Mouse (Mus musculus): Measurements from ENCODE around the gene Kctd6. TPM values are rescaled to one million over a fixed set of nuclear protein-coding genes. Genes with fewer than 3 reads are reported as not detected.
"Not testable (repeated sequence)": the region's sequence is repeated elsewhere in the genome, so short reads cannot be mapped to it uniquely, and the experiment has no call there.

Gene Kctd6
- polyA plus RNA-seq, 1 experiment = 17.2 TPM

- Histone ChIP-seq H3K36me3 (ENCODE audit: control insufficient read depth, insufficient read depth, low read length) (no peaks in the 10 kb centered on the region), H3K27ac (ENCODE audit: insufficient read depth, low read depth, low read length) (peak overlapping the region; percentile 86), H3K4me1 (ENCODE audit: control insufficient read depth, insufficient read depth, low read length) (peaks cover 18% of the 10 kb centered on the region), H3K4me3 (ENCODE audit: insufficient read depth, low read depth, low read length) (peak overlapping the region; percentile 38), H3K27me3 (replicated peaks; ENCODE audit: control insufficient read depth, insufficient read depth, low read length) (no peaks in the 10 kb centered on the region)
- 33% methylated on average over 7 of the region's 7 CpGs for WGBS
- peak; percentile 56 for DNase-seq
- TF ChIP-seq POLR2A (IDR thresholded peaks at IDR 0.05; ENCODE audit: low read depth, low read length) (no peak), CTCF (conservative IDR thresholded peaks at IDR 0.05; ENCODE audit: insufficient read depth, insufficient read length, low read depth, low read length) (no peak)
Observed at GRCm38 (mm10) chr14:8257521-8258334, 43.8 kb downstream of the Kctd6 start.

DNA sequence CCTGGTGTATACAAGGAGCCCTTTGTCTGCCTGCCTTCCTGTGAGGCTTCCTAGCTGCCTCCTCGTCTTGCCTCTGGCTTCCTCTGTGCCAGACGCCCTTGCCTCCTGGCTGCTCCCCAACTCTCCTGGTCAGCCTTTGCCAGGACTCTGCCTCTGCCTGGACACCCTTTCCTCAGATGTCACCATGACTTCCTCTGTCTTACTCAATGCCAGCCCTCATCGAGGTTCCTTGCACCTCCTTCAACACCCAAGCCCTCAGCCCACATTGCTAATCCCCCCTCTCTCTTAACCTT, 44.3 kb downstream of the Kctd6 start:
- no peaks in the 10 kb centered on the region for H3K36me3 ChIP-seq (ENCODE audit: control insufficient read depth, insufficient read depth, low read length)
- peak; percentile 86 for DNase-seq
- WGBS = 26% methylated on average over 3 of the region's 3 CpGs

DNA sequence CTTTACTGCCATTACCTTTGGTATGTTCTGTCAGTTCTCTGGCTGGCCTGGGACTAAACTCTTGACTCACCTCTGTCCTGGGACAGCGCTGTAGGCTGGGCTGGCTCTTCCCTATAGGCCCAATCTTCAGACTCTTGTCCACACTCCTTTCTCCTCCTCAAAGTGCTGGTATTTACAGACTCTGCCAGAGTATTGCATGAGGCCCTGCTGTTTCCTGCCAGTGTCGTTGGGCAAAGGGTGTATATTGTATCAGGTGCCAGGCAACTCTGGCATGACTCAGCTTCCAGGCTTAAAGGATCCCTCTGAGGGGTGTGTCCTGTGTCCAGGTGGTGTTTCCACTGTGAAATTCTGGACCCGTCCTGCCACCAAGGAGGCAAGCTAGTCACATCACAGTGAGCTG, 44.8 kb downstream of the Kctd6 start:
- peaks cover 18% of the 10 kb centered on the region for H3K4me1 ChIP-seq (ENCODE audit: control insufficient read depth, insufficient read depth, low read length)
- peak overlapping the region; percentile 86 for H3K27ac ChIP-seq (ENCODE audit: insufficient read depth, low read depth, low read length)
- H3K27me3 ChIP-seq (replicated peaks; ENCODE audit: control insufficient read depth, insufficient read depth, low read length) = no peaks in the 10 kb centered on the region
- WGBS = 55% methylated on average over 3 of the region's 3 CpGs
- peak; percentile 57 for DNase-seq
- TF ChIP-seq CTCF (conservative IDR thresholded peaks at IDR 0.05; ENCODE audit: insufficient read depth, insufficient read length, low read depth, low read length) = no peak
- TF ChIP-seq POLR2A (IDR thresholded peaks at IDR 0.05; ENCODE audit: low read depth, low read length) = no peak
- no peaks in the 10 kb centered on the region for H3K36me3 ChIP-seq (ENCODE audit: control insufficient read depth, insufficient read depth, low read length)
- 0 out of 2 replicates have a peak overlapping the region, but pooled peaks have one; percentile 3 for H3K4me3 ChIP-seq (ENCODE audit: insufficient read depth, low read depth, low read length)

More for the DNA sequence above, 44.3 kb downstream of the Kctd6 start:
- Histone ChIP-seq H3K4me3 (ENCODE audit: insufficient read depth, low read depth, low read length) (peak overlapping the region; percentile 38), H3K27ac (ENCODE audit: insufficient read depth, low read depth, low read length) (peak overlapping the region; percentile 86), H3K4me1 (ENCODE audit: control insufficient read depth, insufficient read depth, low read length) (peaks cover 18% of the 10 kb centered on the region), H3K27me3 (replicated peaks; ENCODE audit: control insufficient read depth, insufficient read depth, low read length) (no peaks in the 10 kb centered on the region)
- TF ChIP-seq POLR2A (IDR thresholded peaks at IDR 0.05; ENCODE audit: low read depth, low read length) = peak; percentile 9
- no peak for TF ChIP-seq CTCF (conservative IDR thresholded peaks at IDR 0.05; ENCODE audit: insufficient read depth, insufficient read length, low read depth, low read length)

- Histone ChIP-seq H3K4me1 (ENCODE audit: control insufficient read depth, insufficient read depth, low read length) (peaks cover 18% of the 10 kb centered on the region), H3K4me3 (ENCODE audit: insufficient read depth, low read depth, low read length) (peak within 1 kb of the TSS; percentile 38), H3K27me3 (replicated peaks; ENCODE audit: control insufficient read depth, insufficient read depth, low read length) (no peaks in the 10 kb centered on the region), H3K36me3 (ENCODE audit: control insufficient read depth, insufficient read depth, low read length) (no peaks in the 10 kb centered on the region), H3K27ac (ENCODE audit: insufficient read depth, low read depth, low read length) (peak within 1 kb of the TSS; percentile 86)
- TF ChIP-seq CTCF (conservative IDR thresholded peaks at IDR 0.05; ENCODE audit: insufficient read depth, insufficient read length, low read depth, low read length) (no peak), POLR2A (IDR thresholded peaks at IDR 0.05; ENCODE audit: low read depth, low read length) (no peak)
- peak; percentile 89 for DNase-seq
- 61% methylated on average over 3 of the region's 3 CpGs for WGBS
Observed at GRCm38 (mm10) chr14:8259166-8259565, 45.2 kb downstream of the Kctd6 start, which contains the start of gene Acox2. Gene Acox2, minus strand, starts transcription at chr14:8259353.

DNA sequence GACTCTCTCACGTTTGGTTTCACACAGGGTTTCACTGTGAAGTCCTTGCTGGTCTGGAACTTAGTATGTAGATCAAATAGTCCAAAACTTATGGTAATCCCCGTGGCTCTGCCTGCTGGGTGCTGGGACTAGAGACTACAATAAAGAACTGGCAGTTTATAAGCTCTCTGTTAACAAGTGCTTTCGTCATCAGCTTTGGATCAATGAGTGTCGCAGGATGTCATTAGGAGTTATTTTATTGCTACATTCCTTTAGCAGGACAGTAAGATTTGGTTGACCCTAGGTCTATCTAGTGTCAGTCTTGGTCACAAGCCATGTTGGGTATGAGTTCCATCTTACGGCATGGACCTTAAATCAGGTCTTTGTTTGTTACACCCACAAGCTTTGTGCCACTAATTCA, 46.3 kb downstream of the Kctd6 start:
- peaks cover 18% of the 10 kb centered on the region for H3K4me1 ChIP-seq (ENCODE audit: control insufficient read depth, insufficient read depth, low read length)
- 84% methylated on average over 5 of the region's 5 CpGs for WGBS
- no peak for TF ChIP-seq CTCF (conservative IDR thresholded peaks at IDR 0.05; ENCODE audit: insufficient read depth, insufficient read length, low read depth, low read length)
- TF ChIP-seq POLR2A (IDR thresholded peaks at IDR 0.05; ENCODE audit: low read depth, low read length) = no peak
- no peak for DNase-seq
- H3K36me3 ChIP-seq (ENCODE audit: control insufficient read depth, insufficient read depth, low read length) = no peaks in the 10 kb centered on the region
- H3K27ac ChIP-seq (ENCODE audit: insufficient read depth, low read depth, low read length) = no peak overlapping the region
- H3K27me3 ChIP-seq (replicated peaks; ENCODE audit: control insufficient read depth, insufficient read depth, low read length) = no peaks in the 10 kb centered on the region
- H3K4me3 ChIP-seq (ENCODE audit: insufficient read depth, low read depth, low read length) = no peak overlapping the region

DNA sequence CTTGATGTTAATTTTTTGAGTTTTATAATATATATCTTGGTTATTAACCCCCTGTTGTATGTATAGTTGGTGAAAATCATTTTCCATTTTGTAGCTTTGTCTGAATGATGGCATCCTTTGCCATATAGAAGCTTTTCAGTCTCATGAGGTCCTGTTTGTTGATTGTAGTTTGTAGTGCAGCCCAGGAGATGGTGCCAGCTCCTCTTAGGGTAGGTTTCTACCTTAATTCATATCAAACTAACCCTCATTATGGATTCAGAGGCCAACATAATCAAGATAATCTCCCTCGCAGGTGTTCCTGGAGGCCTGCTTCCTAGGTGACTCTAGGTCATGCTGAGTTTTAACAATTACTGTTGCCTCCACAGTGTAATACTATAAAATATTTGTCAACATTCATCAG, 48.3 kb downstream of the Kctd6 start:
- no peak for TF ChIP-seq POLR2A (IDR thresholded peaks at IDR 0.05; ENCODE audit: low read depth, low read length)
- no peak; the same call in 1 of the 2 replicates for TF ChIP-seq CTCF (conservative IDR thresholded peaks at IDR 0.05; ENCODE audit: insufficient read depth, insufficient read length, low read depth, low read length)
- Histone ChIP-seq H3K27me3 (replicated peaks; ENCODE audit: control insufficient read depth, insufficient read depth, low read length) (no peaks in the 10 kb centered on the region), H3K36me3 (ENCODE audit: control insufficient read depth, insufficient read depth, low read length) (no peaks in the 10 kb centered on the region), H3K27ac (ENCODE audit: insufficient read depth, low read depth, low read length) (no peak overlapping the region), H3K4me1 (ENCODE audit: control insufficient read depth, insufficient read depth, low read length) (peaks cover 14% of the 10 kb centered on the region), H3K4me3 (ENCODE audit: insufficient read depth, low read depth, low read length) (no peak overlapping the region)
- 36% methylated on average over 1 of the region's 1 CpGs for WGBS
- DNase-seq = peak; percentile 56

DNA sequence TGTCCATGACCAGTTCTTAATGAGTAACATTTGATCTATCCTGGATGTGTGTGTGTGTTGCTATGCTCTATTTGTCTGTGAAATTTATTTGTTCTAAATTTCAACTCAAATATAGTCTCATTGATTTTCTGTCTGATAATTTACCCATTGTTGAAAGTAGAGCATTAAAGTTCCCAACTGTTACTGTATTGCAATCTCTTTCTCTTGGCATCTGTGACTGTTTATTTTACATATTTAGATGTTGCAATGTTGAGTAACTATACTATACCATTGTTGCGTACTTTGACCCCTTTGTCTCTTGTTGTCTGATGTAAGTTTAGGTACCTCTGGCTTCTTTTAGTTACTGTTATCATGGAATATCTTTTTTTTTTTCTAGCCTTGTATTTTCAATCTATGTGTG, 50.4 kb downstream of the Kctd6 start:
- no peak for DNase-seq
- Histone ChIP-seq H3K36me3 (ENCODE audit: control insufficient read depth, insufficient read depth, low read length) (no peaks in the 10 kb centered on the region), H3K4me1 (ENCODE audit: control insufficient read depth, insufficient read depth, low read length) (no peaks in the 10 kb centered on the region; the same call in 1 of the 2 replicates), H3K27ac (ENCODE audit: insufficient read depth, low read depth, low read length) (no peak overlapping the region), H3K4me3 (ENCODE audit: insufficient read depth, low read depth, low read length) (no peak overlapping the region), H3K27me3 (replicated peaks; ENCODE audit: control insufficient read depth, insufficient read depth, low read length) (no peaks in the 10 kb centered on the region)
- 96% methylated on average over 1 of the region's 1 CpGs for WGBS
- TF ChIP-seq CTCF (conservative IDR thresholded peaks at IDR 0.05; ENCODE audit: insufficient read depth, insufficient read length, low read depth, low read length) = no peak
- no peak for TF ChIP-seq POLR2A (IDR thresholded peaks at IDR 0.05; ENCODE audit: low read depth, low read length)

GRCm38 (mm10) chr14:8271281-8271680, 57.3 kb downstream of the Kctd6 start:
- DNase-seq = not testable (repeated sequence)

More at GRCm38 (mm10) chr14:8271281-8271680, 57.3 kb downstream of the Kctd6 start:
- not testable (repeated sequence) for H3K27ac ChIP-seq (ENCODE audit: insufficient read depth, low read depth, low read length); H3K36me3 ChIP-seq (ENCODE audit: control insufficient read depth, insufficient read depth, low read length); H3K4me1 ChIP-seq (ENCODE audit: control insufficient read depth, insufficient read depth, low read length); H3K4me3 ChIP-seq (ENCODE audit: insufficient read depth, low read depth, low read length); H3K27me3 ChIP-seq (replicated peaks; ENCODE audit: control insufficient read depth, insufficient read depth, low read length)
- 91% methylated on average over 8 of the region's 8 CpGs for WGBS

Measured in kidney, adult 2 months (tissue).